Mouse (Mus musculus) activated CD4-positive, CD25-positive, alpha-beta regulatory T cell, adult 9 weeks (primary cell): ENCODE measurements around the gene Eef2. TPM values are rescaled to one million over a fixed set of nuclear protein-coding genes. Genes with fewer than 3 reads are reported as not detected.

Source experiments
- polyA plus RNA-seq: library from polyadenylated mRNA; unstranded; fragments of 100-300 nt; shearing (Covaris generic); gene quantifications from one replicate; pipeline ENCODE4 v1.2.1, GENCODE M21; 2017

Gene Eef2
- 869 TPM for polyA plus RNA-seq

GRCm38 (mm10) chr10:81176466-81177271, at the start of gene Eef2:
Eef2 (plus strand) TSS chr10:81176631.

GRCm38 (mm10) chr10:81134966-81135681, 41.3 kb upstream of the Eef2 start, which contains the start of gene Zbtb7a:
Zbtb7a (plus strand) TSS chr10:81135220.

GRCm38 (mm10) chr10:81167200-81168086, 9.0 kb upstream of the Eef2 start, which contains the start of gene Pias4:
Pias4 (minus strand) TSS chr10:81167923.

GRCm38 (mm10) chr10:81182336-81183333, 6.2 kb downstream of the Eef2 start, which contains the start of gene Dapk3:
Dapk3 (plus strand) TSS chr10:81183005.

GRCm38 (mm10) chr10:81183805-81184204, 7.4 kb downstream of the Eef2 start, which contains the start of gene 4930442H23Rik:
4930442H23Rik (minus strand) TSS chr10:81183849.

GRCm38 (mm10) chr10:81201807-81202758, 25.7 kb downstream of the Eef2 start, which contains the start of gene Nmrk2:
Nmrk2 (minus strand) TSS chr10:81202051.

GRCm38 (mm10) chr10:81230438-81231332, 54.3 kb downstream of the Eef2 start, which contains the start of gene Atcay:
Atcay (minus strand) TSS chr10:81230833.

Other genes with a start within 250 kb of the Eef2 start
- 93.9 TPM for gene Gadd45b, start 246.6 kb upstream of the Eef2 start, polyA plus RNA-seq
- gene Gng7, start 161.7 kb upstream of the Eef2 start, polyA plus RNA-seq = 0.09 TPM
- gene Diras1, start 151.0 kb upstream of the Eef2 start, polyA plus RNA-seq = not detected
- gene Slc39a3, start 139.2 kb upstream of the Eef2 start, polyA plus RNA-seq = 15.1 TPM
- 116 TPM for gene Sgta, start 116.5 kb upstream of the Eef2 start, polyA plus RNA-seq
- gene Thop1, start 106.6 kb upstream of the Eef2 start, polyA plus RNA-seq = 13.1 TPM
- not detected for gene Creb3l3, start 77.8 kb upstream of the Eef2 start, polyA plus RNA-seq
- gene Map2k2, start 70.7 kb upstream of the Eef2 start, polyA plus RNA-seq = 37.8 TPM
- 32.9 TPM for gene Zbtb7a, start 41.4 kb upstream of the Eef2 start, polyA plus RNA-seq
- gene Pias4, start 8.7 kb upstream of the Eef2 start, polyA plus RNA-seq = 43.2 TPM
- gene Dapk3, start 6.4 kb downstream of the Eef2 start, polyA plus RNA-seq = 10.4 TPM
- not detected for gene 4930442H23Rik, start 7.2 kb downstream of the Eef2 start, polyA plus RNA-seq
- gene Nmrk2, start 25.4 kb downstream of the Eef2 start, polyA plus RNA-seq = 0.21 TPM
- gene Atcay, start 54.2 kb downstream of the Eef2 start, polyA plus RNA-seq = 11.9 TPM
- gene Zfr2, start 56.5 kb downstream of the Eef2 start, polyA plus RNA-seq = 4.7 TPM
- 128 TPM for gene Matk, start 76.3 kb downstream of the Eef2 start, polyA plus RNA-seq
- 129 TPM for gene Mrpl54, start 90.3 kb downstream of the Eef2 start, polyA plus RNA-seq
- gene Apba3, start 90.3 kb downstream of the Eef2 start, polyA plus RNA-seq = 62.8 TPM
- gene Tjp3, start 115.0 kb downstream of the Eef2 start, polyA plus RNA-seq = 18.0 TPM
- 42.0 TPM for gene Pip5k1c, start 116.3 kb downstream of the Eef2 start, polyA plus RNA-seq
- 25.4 TPM for gene Cactin, start 144.5 kb downstream of the Eef2 start, polyA plus RNA-seq
- 55.0 TPM for gene Tbxa2r, start 152.1 kb downstream of the Eef2 start, polyA plus RNA-seq
- gene Gipc3, start 166.6 kb downstream of the Eef2 start, polyA plus RNA-seq = 0.18 TPM
- gene Hmg20b, start 173.8 kb downstream of the Eef2 start, polyA plus RNA-seq = 29.3 TPM
- 1.7 TPM for gene Mfsd12, start 180.9 kb downstream of the Eef2 start, polyA plus RNA-seq
- 0.56 TPM for gene 4930404N11Rik, start 189.2 kb downstream of the Eef2 start, polyA plus RNA-seq
- gene Fzr1, start 201.9 kb downstream of the Eef2 start, polyA plus RNA-seq = 22.3 TPM
- gene Dohh, start 207.8 kb downstream of the Eef2 start, polyA plus RNA-seq = 40.6 TPM
- gene Gm48551, start 207.8 kb downstream of the Eef2 start, polyA plus RNA-seq = 2.3 TPM
- 2.6 TPM for gene Gm48552, start 212.4 kb downstream of the Eef2 start, polyA plus RNA-seq
- gene Smim24, start 216.4 kb downstream of the Eef2 start, polyA plus RNA-seq = 13.0 TPM